Mouse (Mus musculus): ENCODE measurements at regions not wholly inside any gene's neighbourhood (a gene's known extent, or its start where the extent isn't known, plus 50 kb on each side); places are given as distances from the start of the nearest gene placed in this dataset.

DNA sequence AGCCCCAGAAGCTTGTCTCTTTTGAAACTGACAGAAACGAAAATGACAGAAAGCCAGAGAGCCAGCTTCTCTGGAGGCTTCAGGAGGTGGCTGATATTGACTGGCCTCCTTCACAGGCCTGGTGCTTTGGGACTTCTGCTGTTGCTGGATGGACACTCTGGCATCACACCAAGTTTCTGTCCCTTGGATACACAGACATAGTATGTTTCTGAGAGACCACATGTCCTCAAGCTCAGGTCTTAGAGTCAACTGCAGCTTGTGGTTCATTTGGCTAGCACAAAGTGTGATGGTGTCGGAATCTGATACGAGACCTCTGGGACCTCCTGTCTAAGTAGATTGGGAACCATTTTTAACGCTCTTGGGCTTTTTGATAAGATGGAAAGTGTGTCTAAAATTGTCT is 502.0 kb downstream of the Sqor start:
- intact Hi-C loops (cut with DNase I; ENCODE audit: low total_unique reads) = no loop called here
- no peak for DNase-seq

- DNase-seq = no peak
- intact Hi-C loops (cut with DNase I; ENCODE audit: low total_unique reads) = no loop called here
Observed at GRCm38 (mm10) chr2:123274866-123275735, 510.1 kb downstream of the Sqor start.

- intact Hi-C loops (cut with DNase I; ENCODE audit: low total_unique reads) = no loop called here
- DNase-seq = no peak
Observed at GRCm38 (mm10) chr2:123275736-123276330, 510.8 kb downstream of the Sqor start.

- intact Hi-C loops (cut with DNase I; ENCODE audit: low total_unique reads) = loop anchor here (10.0 kb wide), 1 partner anchor 1883 kb away; no protein-coding TSS in a partner anchor
- DNase-seq = no peak
Observed at GRCm38 (mm10) chr2:123311554-123312276, 546.7 kb downstream of the Sqor start.

GRCm38 (mm10) chr2:123312277-123312617 is 547.2 kb downstream of the Sqor start:
- intact Hi-C loops (cut with DNase I; ENCODE audit: low total_unique reads) = loop anchor here (10.0 kb wide), 1 partner anchor 1883 kb away; no protein-coding TSS in a partner anchor
- peak; percentile 40 for DNase-seq

DNA sequence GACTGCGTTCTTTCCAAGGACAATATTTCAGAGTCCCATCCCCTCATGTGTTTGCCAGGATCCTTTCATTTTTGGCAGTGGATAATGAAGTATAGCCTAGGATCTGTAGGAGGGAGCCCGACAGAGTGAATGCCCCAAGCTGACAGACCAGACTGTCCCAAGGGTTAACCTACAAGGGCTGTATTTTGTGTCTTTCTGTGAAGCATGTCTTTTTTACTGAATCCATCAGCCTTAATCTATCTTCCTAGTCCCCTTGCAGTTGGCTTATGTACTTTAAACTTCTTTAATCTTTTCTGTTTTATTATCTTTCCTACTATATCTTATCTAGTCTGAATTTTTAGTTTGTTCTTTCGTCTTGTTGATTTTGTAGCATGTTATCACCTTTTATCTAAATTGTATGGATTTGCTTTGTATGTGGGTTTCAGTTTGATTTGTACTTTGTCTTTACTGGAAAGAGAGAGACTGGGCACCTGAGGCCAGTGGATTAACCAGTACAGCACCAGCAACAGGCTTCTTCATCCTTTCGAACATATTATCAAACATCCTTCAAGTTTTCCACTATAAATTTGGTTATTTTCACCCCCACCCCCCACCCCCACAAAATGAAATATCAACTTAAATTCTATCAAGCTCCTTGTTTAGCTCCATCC is 555.5 kb downstream of the Sqor start:
- DNase-seq = no peak
- intact Hi-C loops (cut with DNase I; ENCODE audit: low total_unique reads) = no loop called here

GRCm38 (mm10) chr2:123323769-123324168 is 558.7 kb downstream of the Sqor start:
- no peak for DNase-seq
- intact Hi-C loops (cut with DNase I; ENCODE audit: low total_unique reads) = no loop called here

GRCm38 (mm10) chr2:123324896-123325295 is 559.9 kb downstream of the Sqor start:
- DNase-seq = no peak
- intact Hi-C loops (cut with DNase I; ENCODE audit: low total_unique reads) = no loop called here

DNA sequence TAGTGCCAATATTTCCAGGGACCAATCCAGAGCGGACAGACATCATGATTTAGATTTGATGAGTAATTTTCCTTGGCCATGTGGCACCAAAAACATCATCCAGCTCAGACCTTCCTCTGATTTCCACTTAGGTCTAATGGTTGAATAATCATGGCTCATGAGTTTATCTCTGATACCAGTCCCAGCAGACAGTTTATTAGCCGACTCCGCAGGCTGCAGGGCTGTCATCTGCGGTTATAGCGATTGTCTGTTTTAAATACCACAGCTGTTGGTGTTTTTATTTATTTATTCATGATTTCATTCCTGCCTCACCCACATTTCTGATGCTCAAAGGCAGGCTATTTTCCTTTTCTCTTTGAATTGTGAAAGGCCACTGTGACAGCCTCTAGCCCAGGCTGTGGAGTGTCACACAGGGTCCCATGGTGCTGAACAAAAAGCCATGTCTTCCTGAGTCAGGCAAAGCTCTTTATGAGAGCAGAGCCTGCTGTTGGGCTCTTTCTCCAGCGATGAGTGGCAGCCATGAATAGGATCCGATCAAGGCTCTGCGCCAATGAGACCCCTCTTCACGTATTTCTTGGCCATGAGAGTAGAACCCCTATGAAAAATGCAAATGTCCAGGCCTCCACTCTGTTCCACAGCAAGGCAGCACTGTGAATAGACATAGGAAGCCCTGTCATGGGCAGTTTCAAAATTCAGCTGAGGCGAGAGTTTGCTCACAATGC is 584.7 kb downstream of the Sqor start:
- intact Hi-C loops (cut with DNase I; ENCODE audit: low total_unique reads) = no loop called here

DNA sequence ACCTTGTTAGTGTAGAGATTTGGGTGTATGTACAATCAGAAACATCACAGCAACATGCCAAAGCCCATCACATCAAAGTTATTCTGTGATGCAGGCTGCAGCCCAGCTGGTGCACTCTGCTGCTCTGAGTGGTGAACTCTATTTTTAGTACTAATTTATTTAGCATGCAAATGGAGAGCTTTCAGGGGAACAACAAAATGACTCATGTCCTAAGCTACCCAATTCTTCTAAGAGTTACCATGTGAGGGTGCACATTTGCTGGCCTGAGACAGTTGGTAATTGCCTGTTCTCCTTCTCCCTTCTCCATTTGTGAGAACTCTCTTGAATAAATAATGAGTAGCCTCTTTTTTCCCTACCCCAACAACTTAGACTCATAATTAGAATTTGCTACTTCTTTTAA is 599.2 kb downstream of the Sqor start:
- no peak for DNase-seq
- intact Hi-C loops (cut with DNase I; ENCODE audit: low total_unique reads) = no loop called here

More for the DNA sequence above, 584.7 kb downstream of the Sqor start:
- DNase-seq = no peak

GRCm38 (mm10) chr2:123366571-123366970 is 601.5 kb downstream of the Sqor start:
- intact Hi-C loops (cut with DNase I; ENCODE audit: low total_unique reads) = no loop called here

GRCm38 (mm10) chr2:123385622-123386418 is 620.8 kb downstream of the Sqor start:
- intact Hi-C loops (cut with DNase I; ENCODE audit: low total_unique reads) = no loop called here
- no peak for DNase-seq

More at GRCm38 (mm10) chr2:123366571-123366970, 601.5 kb downstream of the Sqor start:
- no peak for DNase-seq

DNA sequence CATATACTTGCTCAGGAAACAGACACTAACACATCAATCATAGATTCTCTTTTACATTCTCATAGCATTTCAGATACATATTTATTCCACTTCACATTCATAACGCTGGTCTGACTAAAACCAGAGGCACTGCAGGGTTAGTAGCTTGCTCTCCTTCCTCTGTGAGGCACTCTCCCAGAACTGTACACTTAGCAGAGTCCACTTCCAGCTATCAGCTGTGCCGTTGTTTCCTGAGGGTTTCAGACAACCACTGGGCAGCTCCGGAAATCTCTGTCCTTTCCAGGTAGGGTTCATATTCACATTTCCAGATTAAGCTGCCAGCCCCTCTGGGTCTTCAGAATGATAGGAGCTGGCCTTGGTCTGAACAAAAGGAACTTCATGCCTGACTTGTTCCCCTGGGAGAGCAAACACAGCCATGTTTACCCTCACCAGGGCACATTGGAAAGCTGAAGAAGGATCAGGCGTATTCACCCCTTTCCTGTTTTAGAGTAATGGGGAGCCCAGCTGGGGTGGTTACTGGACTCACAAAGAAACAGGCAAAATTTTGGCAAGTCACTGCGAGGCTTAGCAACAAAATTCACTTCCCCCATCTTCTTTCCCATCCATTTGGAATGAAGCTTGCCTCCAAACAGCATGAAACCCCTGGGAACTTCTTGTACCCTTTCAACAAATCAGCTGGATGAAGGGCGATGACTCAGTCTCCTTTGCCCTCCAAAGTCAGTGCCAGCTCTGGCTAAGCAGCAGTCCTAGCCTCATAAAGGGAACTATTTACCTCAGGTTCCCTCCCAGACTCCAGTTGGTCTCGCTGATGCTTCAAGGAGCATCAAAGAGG is 622.0 kb downstream of the Sqor start:
- no peak for DNase-seq

GRCm38 (mm10) chr2:123390981-123391380 is 625.9 kb downstream of the Sqor start:
- intact Hi-C loops (cut with DNase I; ENCODE audit: low total_unique reads) = no loop called here
- no peak for DNase-seq

More for the DNA sequence above, 622.0 kb downstream of the Sqor start:
- intact Hi-C loops (cut with DNase I; ENCODE audit: low total_unique reads) = no loop called here

DNA sequence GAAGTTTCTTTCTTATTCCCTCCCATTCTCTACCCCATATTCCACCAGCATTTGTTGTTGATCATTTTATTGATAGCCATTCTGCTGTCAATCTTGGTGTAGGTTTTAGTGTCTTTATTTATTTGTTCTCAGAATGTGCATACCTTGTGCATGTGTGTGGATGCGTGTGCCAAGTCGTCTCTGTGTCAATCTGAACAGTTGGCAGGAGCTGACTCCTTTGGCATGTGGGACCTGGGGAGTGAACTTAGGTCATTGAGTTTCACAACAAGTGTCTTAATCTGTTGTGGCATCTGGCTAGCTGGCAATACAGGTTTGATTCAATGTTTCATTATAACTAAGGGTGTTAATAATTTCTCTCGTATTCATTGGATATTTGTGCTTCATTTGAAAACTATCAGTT is 629.3 kb downstream of the Sqor start:
- no peak for DNase-seq

GRCm38 (mm10) chr2:123397551-123397950 is 632.5 kb downstream of the Sqor start:
- intact Hi-C loops (cut with DNase I; ENCODE audit: low total_unique reads) = no loop called here
- no peak for DNase-seq

More for the DNA sequence above, 629.3 kb downstream of the Sqor start:
- intact Hi-C loops (cut with DNase I; ENCODE audit: low total_unique reads) = no loop called here

GRCm38 (mm10) chr2:123401064-123401463 is 636.0 kb downstream of the Sqor start:
- DNase-seq = no peak
- intact Hi-C loops (cut with DNase I; ENCODE audit: low total_unique reads) = no loop called here

- no peak for DNase-seq
- intact Hi-C loops (cut with DNase I; ENCODE audit: low total_unique reads) = no loop called here
Observed at GRCm38 (mm10) chr2:123409075-123409474, 644.0 kb downstream of the Sqor start.
